Mouse (Mus musculus) bone marrow, adult 2 months (tissue): Measurements from ENCODE around the gene 4933427D14Rik. TPM values are rescaled to one million over a fixed set of nuclear protein-coding genes. Genes with fewer than 3 reads are reported as not detected.

Source experiments
- H3K27ac ChIP-seq: fragments of 200-500 bp; 2 replicates; pipeline ENCODE4 v1.5.1; 2012; ENCODE audit warnings: low read depth, mild to moderate bottlenecking, control low read depth, inconsistent platforms, low read length; ENCODE audit not compliant: control insufficient read depth, poor library complexity, insufficient read depth
- H3K4me1 ChIP-seq: fragments of 200-500 bp; 2 replicates; pipeline ENCODE4 v1.6.1; 2011; ENCODE audit warnings: low read length; ENCODE audit not compliant: control insufficient read depth, insufficient read depth
- H3K4me3 ChIP-seq: fragments of 200-500 bp; replicated peaks from 2 replicates; pipeline ENCODE3; 2011; ENCODE audit warnings: mild to moderate bottlenecking, low read depth, low read length, control low read depth; ENCODE audit not compliant: control insufficient read depth
- CTCF ChIP-seq: fragments of 200-500 bp; IDR thresholded peaks from 2 replicates; pipeline ENCODE4 v1.5.1; 2011; ENCODE audit warnings: low read length, control low read depth; ENCODE audit not compliant: control insufficient read depth, insufficient read depth
- POLR2A ChIP-seq: fragments of 200-500 bp; IDR thresholded peaks from 2 replicates; pipeline ENCODE4 v1.6.1; 2011; ENCODE audit warnings: low read depth, mild to moderate bottlenecking, control low read depth, low read length, borderline replicate concordance; ENCODE audit not compliant: control insufficient read depth
- WGBS: fragments of 180-500 bp; shearing (Covaris S2); methylation state at CpG from one replicate; pipeline ENCODE4 v1.1.7; 2018; 5-methylcytosine and 5-hydroxymethylcytosine counted together
- polyA plus RNA-seq: library from polyadenylated mRNA; stranded (reverse); fragments of >200 nt; gene quantifications from 2 replicates; pipeline ENCODE4 v1.2.4, GENCODE M21; 2011; ENCODE audit warnings: low replicate concordance; ENCODE audit not compliant: missing spikeins, insufficient read depth, insufficient read length

4933427D14Rik gene
- polyA plus RNA-seq, 1 experiment, result 5.1 TPM

GRCm38 (mm10) chr11:72228513-72228912, 21.3 kb upstream of the 4933427D14Rik start:
- WGBS, result 80% methylated on average over 4 of the region's 4 CpGs
- Histone ChIP-seq H3K4me3 (no peak overlapping the region), H3K4me1 (no peaks in the 10 kb centered on the region), H3K27ac (no peak overlapping the region)
- TF ChIP-seq CTCF, result no peak
- TF ChIP-seq POLR2A, result no peak

- TF ChIP-seq CTCF (no peak), POLR2A (no peak)
- WGBS, result 81% methylated on average over 6 of the region's 6 CpGs
- Histone ChIP-seq H3K27ac (no peak overlapping the region), H3K4me1 (no peaks in the 10 kb centered on the region), H3K4me3 (no peak overlapping the region)
These were observed 19.6 kb upstream of the 4933427D14Rik start for GRCm38 (mm10) chr11:72226901-72227300.

- 82% methylated on average over 10 of the region's 10 CpGs for WGBS
These were observed 18.9 kb upstream of the 4933427D14Rik start for GRCm38 (mm10) chr11:72226020-72226791.

GRCm38 (mm10) chr11:72224865-72225264, 17.6 kb upstream of the 4933427D14Rik start:
- Histone ChIP-seq H3K4me1 (no peaks in the 10 kb centered on the region), H3K4me3 (no peak overlapping the region), H3K27ac (no peak overlapping the region)
- TF ChIP-seq POLR2A, result no peak
- TF ChIP-seq CTCF, result peak; percentile 86
- 9% methylated on average over 5 of the region's 5 CpGs for WGBS

More at GRCm38 (mm10) chr11:72226020-72226791, 18.9 kb upstream of the 4933427D14Rik start:
- no peak for TF ChIP-seq POLR2A
- no peak for TF ChIP-seq CTCF
- H3K4me3 ChIP-seq, result no peak overlapping the region
- no peak overlapping the region for H3K27ac ChIP-seq
- no peaks in the 10 kb centered on the region for H3K4me1 ChIP-seq

- WGBS, result 73% methylated on average over 4 of the region's 4 CpGs
- Histone ChIP-seq H3K4me3 (no peak overlapping the region), H3K4me1 (no peaks in the 10 kb centered on the region), H3K27ac (no peak overlapping the region)
- TF ChIP-seq POLR2A, result no peak
- TF ChIP-seq CTCF, result no peak
These were observed 16.2 kb upstream of the 4933427D14Rik start for GRCm38 (mm10) chr11:72223414-72223813.

- WGBS, result 13% methylated on average over 6 of the region's 6 CpGs
- no peak overlapping the region for H3K27ac ChIP-seq
- no peak overlapping the region for H3K4me3 ChIP-seq
These were observed 14.0 kb upstream of the 4933427D14Rik start for GRCm38 (mm10) chr11:72221278-72221677.

GRCm38 (mm10) chr11:72217116-72217515, 9.9 kb upstream of the 4933427D14Rik start:
- H3K27ac ChIP-seq, result no peak overlapping the region; the same call in 1 of the 2 replicates
- H3K4me3 ChIP-seq, result no peak overlapping the region
- H3K4me1 ChIP-seq, result no peaks in the 10 kb centered on the region; the same call in 1 of the 2 replicates
- 59% methylated on average over 5 of the region's 5 CpGs for WGBS
- no peak for TF ChIP-seq POLR2A
- TF ChIP-seq CTCF, result no peak

More at GRCm38 (mm10) chr11:72221278-72221677, 14.0 kb upstream of the 4933427D14Rik start:
- no peaks in the 10 kb centered on the region; the same call in 1 of the 2 replicates for H3K4me1 ChIP-seq
- no peak for TF ChIP-seq POLR2A
- TF ChIP-seq CTCF, result peak; percentile 95

GRCm38 (mm10) chr11:72215410-72215797, 8.1 kb upstream of the 4933427D14Rik start, which contains the start of gene Med31:
Med31 (minus strand) TSS chr11:72215592.
- WGBS, result under 1% methylated on average over 29 of the region's 29 CpGs
- TF ChIP-seq POLR2A, result peak; percentile 26; the same call in 1 of the 2 replicates
- TF ChIP-seq CTCF, result 0 out of 2 replicates have a peak, but pooled peaks have one; percentile 8
- H3K27ac ChIP-seq, result peak within 1 kb of the TSS; percentile 71
- peak within 1 kb of the TSS; percentile 91 for H3K4me3 ChIP-seq
- peaks cover 3% of the 10 kb centered on the region; the same call in 1 of the 2 replicates for H3K4me1 ChIP-seq
